Mouse (Mus musculus) neural tube, embryonic 13.5 days (tissue): ENCODE measurements at regions not wholly inside any gene's neighbourhood (a gene's known extent, or its start where the extent isn't known, plus 50 kb on each side); places are given as distances from the start of the nearest gene placed in this dataset.
A peak's percentile ranks its signal among the peaks of the same experiment; 100 is the strongest.

Experiments used
- ATAC-seq: fragments of 200-750 bp; cut with Nextera tagmentation; 2 replicates; pipeline ENCODE4 v1.8.0; 2017; ENCODE audit warnings: low read depth, mild to moderate bottlenecking, moderate TSS enrichment, moderate library complexity
- H3K27ac ChIP-seq: fragments of 300-500 bp; sonication (generic); replicated peaks from 2 replicates; pipeline ENCODE4 v1.5.1; 2015; ENCODE audit warnings: moderate library complexity, mild to moderate bottlenecking, inconsistent platforms
- H3K27me3 ChIP-seq: fragments of 300-500 bp; sonication (generic); 2 replicates; pipeline ENCODE4 v1.6.1; 2015; ENCODE audit warnings: mild to moderate bottlenecking, inconsistent platforms
- H3K36me3 ChIP-seq: fragments of 300-500 bp; sonication (generic); 2 replicates; pipeline ENCODE4 v1.6.1; 2015; ENCODE audit warnings: mild to moderate bottlenecking, inconsistent platforms
- H3K4me1 ChIP-seq: fragments of 300-500 bp; sonication (generic); replicated peaks from 2 replicates; pipeline ENCODE4 v1.6.1; 2015; ENCODE audit warnings: inconsistent platforms
- H3K4me2 ChIP-seq: fragments of 300-500 bp; sonication (generic); 2 replicates; pipeline ENCODE4 v1.6.1; 2015; ENCODE audit warnings: inconsistent platforms, mild to moderate bottlenecking, moderate library complexity
- H3K4me3 ChIP-seq: fragments of 300-500 bp; sonication (generic); 2 replicates; pipeline ENCODE4 v1.5.1; 2015; ENCODE audit warnings: mild to moderate bottlenecking, inconsistent platforms
- H3K9ac ChIP-seq: fragments of 300-500 bp; sonication (generic); 2 replicates; pipeline ENCODE4 v1.6.1; 2015; ENCODE audit warnings: moderate library complexity, mild to moderate bottlenecking, inconsistent platforms
- H3K9me3 ChIP-seq: fragments of 300-500 bp; sonication (generic); 2 replicates; pipeline ENCODE4 v1.6.1; 2016; ENCODE audit warnings: inconsistent platforms
- WGBS: fragments of 180-500 bp; shearing (Covaris S2); methylation state at CpG from one replicate; pipeline ENCODE4 v1.1.7; 2015; 5-methylcytosine and 5-hydroxymethylcytosine counted together

DNA sequence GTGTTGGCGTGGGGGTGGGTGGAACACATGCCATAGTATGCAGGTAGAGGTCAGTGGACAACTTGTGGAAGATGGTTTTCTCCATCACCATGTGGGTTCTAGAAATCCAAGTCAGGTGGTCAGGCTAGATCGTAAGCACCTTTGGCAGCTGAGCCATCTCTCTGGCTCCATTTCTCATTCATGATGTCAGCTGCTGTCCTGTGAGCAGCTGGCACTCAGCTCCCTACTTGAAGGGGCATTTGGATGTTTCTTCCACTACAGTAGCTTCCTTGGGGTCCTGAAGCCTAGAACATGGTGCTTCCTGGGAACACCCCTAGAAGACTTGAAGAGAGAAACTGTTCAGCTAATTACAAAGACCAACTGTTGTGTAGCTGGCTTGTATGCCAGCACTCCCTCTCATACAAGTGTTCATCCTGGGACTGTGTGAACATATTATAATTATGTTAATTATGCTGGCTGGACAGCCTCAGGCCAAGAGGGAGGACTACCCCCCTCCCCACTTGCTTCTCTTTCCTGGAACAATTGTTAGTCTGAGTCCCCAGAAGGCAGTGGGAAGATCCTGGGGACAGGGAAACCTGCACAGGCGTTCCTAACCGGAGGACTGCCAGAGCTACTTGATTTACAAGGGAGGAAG, 160.4 kb downstream of the C1d start:
- Histone ChIP-seq H3K4me3 (no peak overlapping the region), H3K27ac (no peak overlapping the region), H3K9me3 (no peaks in the 10 kb centered on the region), H3K36me3 (no peaks in the 10 kb centered on the region), H3K9ac (no peak overlapping the region), H3K27me3 (no peaks in the 10 kb centered on the region), H3K4me2 (no peak overlapping the region), H3K4me1 (0 out of 2 replicates have a peak, but pooled peaks cover 5% of the 10 kb centered on the region)
- no peak for ATAC-seq
- WGBS: 47% methylated on average over 4 of the region's 4 CpGs

DNA sequence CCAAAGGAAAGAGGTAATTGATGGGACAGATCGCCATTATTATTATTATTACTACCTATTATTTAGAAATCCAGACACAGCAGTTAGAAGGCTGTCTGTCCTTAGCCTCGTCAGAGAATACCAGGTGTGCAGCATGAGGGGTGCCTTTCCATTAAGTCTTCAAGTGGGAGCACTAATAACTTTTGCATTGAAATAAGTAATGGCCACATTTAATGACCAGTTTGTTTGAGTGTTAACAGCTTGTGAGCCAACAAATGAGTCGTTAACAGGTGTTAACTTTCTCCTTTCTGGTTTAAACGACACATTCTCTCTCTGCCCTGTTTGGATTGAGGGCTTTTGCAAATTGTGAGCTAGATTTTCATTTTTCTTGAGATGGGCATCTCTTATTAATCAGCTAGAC, 184.8 kb downstream of the C1d start:
- no peak overlapping the region for H3K4me2 ChIP-seq
- no peaks in the 10 kb centered on the region for H3K9me3 ChIP-seq
- no peak for ATAC-seq
- no peak overlapping the region for H3K27ac ChIP-seq
- no peak overlapping the region for H3K9ac ChIP-seq
- no peaks in the 10 kb centered on the region; the same call in 1 of the 2 replicates for H3K27me3 ChIP-seq
- WGBS: 29% methylated on average over 4 of the region's 4 CpGs
- H3K36me3 ChIP-seq: no peaks in the 10 kb centered on the region
- H3K4me3 ChIP-seq: no peak overlapping the region
- no peaks in the 10 kb centered on the region for H3K4me1 ChIP-seq

DNA sequence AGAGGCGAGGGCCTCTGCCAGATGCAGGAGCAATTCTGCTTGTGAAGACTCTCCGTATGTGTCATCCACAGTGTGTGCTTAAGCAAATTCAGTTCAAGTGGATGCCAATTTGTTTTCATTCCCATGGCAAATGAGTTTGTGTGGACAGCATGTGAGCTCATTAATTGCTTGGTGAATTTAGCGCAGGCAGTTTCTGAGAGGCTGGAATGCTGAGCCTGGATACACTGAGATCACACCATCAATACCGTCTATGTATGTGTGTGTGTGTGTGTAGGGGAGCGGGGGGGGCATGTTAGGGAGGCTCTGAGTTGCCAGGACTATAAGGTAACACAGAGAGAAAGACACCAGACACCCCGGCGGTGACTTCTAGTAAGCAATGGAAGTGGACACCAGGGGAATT, 191.9 kb downstream of the C1d start:
- WGBS: 71% methylated on average over 7 of the region's 7 CpGs
- Histone ChIP-seq H3K4me1 (peaks cover 33% of the 10 kb centered on the region), H3K9me3 (no peaks in the 10 kb centered on the region), H3K9ac (no peak overlapping the region), H3K36me3 (no peaks in the 10 kb centered on the region), H3K4me2 (no peak overlapping the region), H3K27ac (no peak overlapping the region), H3K4me3 (no peak overlapping the region), H3K27me3 (no peaks in the 10 kb centered on the region; the same call in 1 of the 2 replicates)
- no peak for ATAC-seq

DNA sequence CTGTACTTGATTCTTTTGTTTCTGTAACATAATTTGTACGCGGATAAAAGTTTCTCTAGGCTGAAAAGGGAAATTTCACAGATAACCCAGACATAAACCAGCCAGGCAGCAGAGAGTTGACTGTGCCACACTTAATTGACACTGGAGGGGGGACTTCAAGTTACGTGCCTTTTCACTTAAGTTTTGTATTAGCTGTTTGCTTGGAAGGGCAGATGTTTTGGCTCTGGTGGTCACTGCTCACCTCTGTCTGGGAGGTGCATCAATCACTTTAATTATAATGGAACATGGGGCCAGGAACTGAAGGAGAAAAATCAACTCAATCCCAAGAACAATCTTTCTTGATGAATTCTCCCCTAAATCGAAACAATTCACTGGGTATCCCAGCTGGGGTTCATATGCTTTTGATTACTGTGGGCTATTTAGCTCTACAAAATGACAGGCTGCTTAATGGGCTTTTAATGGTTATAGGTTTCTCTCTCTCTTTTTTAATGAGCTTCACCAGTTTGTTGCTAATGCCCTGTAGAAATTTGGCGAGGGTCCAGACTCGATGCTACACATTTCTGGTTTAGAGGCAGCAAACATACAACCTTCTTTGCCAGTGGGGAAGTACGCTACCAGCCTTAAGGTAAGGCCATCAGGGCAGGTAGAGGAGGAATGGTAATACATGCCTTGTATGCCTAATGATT, 193.1 kb downstream of the C1d start:
- H3K4me1 ChIP-seq: peaks cover 33% of the 10 kb centered on the region
- no peak overlapping the region for H3K4me2 ChIP-seq
- H3K9me3 ChIP-seq: no peaks in the 10 kb centered on the region
- H3K36me3 ChIP-seq: no peaks in the 10 kb centered on the region
- peak overlapping the region; percentile 30 for H3K27ac ChIP-seq
- H3K27me3 ChIP-seq: no peaks in the 10 kb centered on the region; the same call in 1 of the 2 replicates
- WGBS: 44% methylated on average over 7 of the region's 7 CpGs
- no peak overlapping the region for H3K4me3 ChIP-seq
- peak; percentile 81 for ATAC-seq
- no peak overlapping the region for H3K9ac ChIP-seq

DNA sequence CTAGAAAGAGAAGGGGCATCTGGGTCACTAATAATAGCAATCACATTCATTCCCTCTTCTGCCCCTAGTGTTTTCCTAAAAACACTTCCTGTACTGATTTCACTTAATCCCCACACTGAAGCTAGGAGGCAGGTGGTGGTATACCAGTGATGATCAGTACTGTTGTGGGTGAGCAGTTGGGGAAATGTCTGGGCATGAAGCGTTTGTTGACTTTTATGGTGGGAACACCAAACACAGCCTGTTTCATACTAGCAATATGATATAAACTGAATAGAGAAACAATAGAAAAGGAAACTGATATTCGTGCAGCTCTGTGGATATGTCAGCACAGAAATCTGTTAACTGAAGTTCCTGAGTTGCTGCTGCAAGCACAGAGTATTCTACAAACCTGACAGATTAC, 194.1 kb downstream of the C1d start:
- ATAC-seq: no peak
- peaks cover 33% of the 10 kb centered on the region for H3K4me1 ChIP-seq
- H3K27me3 ChIP-seq: no peaks in the 10 kb centered on the region; the same call in 1 of the 2 replicates
- no peaks in the 10 kb centered on the region for H3K9me3 ChIP-seq
- H3K9ac ChIP-seq: no peak overlapping the region
- WGBS: 88% methylated on average over 2 of the region's 2 CpGs
- no peaks in the 10 kb centered on the region for H3K36me3 ChIP-seq
- H3K4me2 ChIP-seq: no peak overlapping the region
- H3K27ac ChIP-seq: 0 out of 2 replicates have a peak overlapping the region, but pooled peaks have one; percentile 30
- no peak overlapping the region for H3K4me3 ChIP-seq

DNA sequence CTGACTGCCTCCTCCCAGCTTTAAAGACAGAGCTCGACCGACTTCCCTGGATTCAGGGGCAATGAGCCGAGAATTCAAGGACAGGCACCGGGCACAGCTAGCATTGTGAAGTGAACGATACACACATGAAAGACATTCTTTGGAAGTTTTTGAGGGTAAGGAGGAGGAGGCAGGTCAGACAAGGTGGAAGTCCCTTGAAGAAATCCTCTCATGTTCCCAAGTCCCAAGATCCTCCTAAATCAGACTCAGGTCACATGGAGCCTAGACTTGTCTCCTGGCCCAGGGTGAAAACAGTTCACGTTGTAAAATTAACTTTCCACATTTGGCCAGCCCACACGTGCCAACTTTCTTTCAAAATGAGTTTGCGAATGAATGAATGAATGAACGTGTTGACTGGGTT, 196.2 kb downstream of the C1d start:
- H3K4me2 ChIP-seq: no peak overlapping the region
- H3K36me3 ChIP-seq: no peaks in the 10 kb centered on the region
- WGBS: 57% methylated on average over 9 of the region's 9 CpGs
- no peak overlapping the region for H3K9ac ChIP-seq
- no peaks in the 10 kb centered on the region for H3K9me3 ChIP-seq
- no peak overlapping the region for H3K27ac ChIP-seq
- no peak for ATAC-seq
- H3K4me1 ChIP-seq: peaks cover 31% of the 10 kb centered on the region
- no peak overlapping the region for H3K4me3 ChIP-seq
- no peaks in the 10 kb centered on the region for H3K27me3 ChIP-seq

DNA sequence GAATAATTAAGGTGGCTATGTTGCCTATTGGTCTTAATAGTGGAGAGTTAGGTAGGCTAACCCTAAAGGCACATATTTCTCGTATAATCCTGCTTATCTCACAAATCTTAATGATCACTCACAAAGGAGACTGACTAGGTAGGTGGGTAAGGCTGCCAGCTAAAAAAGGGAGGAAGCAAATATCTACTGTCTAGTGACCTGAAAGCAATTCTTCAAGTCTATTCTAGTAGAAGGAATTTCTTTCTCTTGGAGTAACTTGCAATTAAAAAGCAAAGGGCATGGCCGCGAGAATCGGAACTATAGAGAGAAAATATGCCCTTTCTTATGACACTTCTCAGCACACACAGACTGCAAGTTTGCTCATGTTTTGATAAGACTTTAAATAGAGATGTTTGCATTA, 201.6 kb downstream of the C1d start:
- no peak for ATAC-seq
- peaks cover 14% of the 10 kb centered on the region for H3K4me1 ChIP-seq

DNA sequence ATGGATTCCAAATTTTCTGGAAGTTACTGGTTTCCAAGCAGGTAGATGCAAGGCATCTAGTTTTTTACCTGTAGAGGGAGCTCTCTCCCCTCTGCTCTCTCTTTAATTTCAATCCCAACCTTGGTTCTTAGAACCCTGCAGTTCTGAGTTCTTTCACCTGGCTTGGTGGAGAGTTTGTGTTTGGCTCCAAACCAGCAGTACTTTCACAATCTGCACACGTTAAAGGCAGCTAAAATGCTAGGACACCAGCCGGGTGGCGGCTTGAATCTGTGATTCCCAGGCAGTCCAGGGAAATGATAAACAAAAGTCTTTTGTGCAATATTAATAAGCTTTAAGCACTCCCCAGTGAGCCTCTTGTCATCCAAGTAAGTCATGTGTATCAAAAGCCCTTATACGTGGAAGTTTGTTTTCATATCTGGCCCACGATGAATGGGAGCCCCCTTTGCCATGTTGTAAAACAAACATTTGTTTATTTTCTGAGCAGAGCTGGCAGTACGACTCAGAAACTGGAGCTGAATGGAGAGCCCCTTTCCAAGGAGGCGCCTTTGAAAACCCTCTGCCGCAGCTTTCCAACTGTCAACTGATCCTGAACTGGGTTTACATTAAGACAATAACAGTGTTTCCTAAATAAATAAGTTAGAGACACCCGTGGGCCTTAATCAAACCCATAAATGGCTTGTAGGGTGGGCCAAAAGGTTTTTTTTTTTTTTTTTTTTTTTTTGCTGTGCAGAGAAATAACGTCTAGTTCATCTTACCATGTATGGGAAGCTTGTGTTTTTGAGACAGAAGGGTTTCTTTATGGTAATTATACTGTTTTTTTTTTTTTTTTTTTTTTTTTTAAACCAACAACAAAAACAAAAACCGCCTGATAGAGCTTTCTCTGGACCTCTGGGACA, 202.9 kb downstream of the C1d start:
- H3K27me3 ChIP-seq: no peaks in the 10 kb centered on the region
- WGBS: 16% methylated on average over 11 of the region's 11 CpGs
- peak overlapping the region; percentile 46 for H3K4me2 ChIP-seq
- peak; percentile 67 for ATAC-seq
- H3K4me1 ChIP-seq: peaks cover 14% of the 10 kb centered on the region
- H3K9ac ChIP-seq: 0 out of 2 replicates have a peak overlapping the region, but pooled peaks have one; percentile 17
- peak overlapping the region; percentile 46; the same call in 1 of the 2 replicates for H3K27ac ChIP-seq
- H3K9me3 ChIP-seq: no peaks in the 10 kb centered on the region
- peak overlapping the region; percentile 11; the same call in 1 of the 2 replicates for H3K4me3 ChIP-seq
- no peaks in the 10 kb centered on the region for H3K36me3 ChIP-seq

More for the DNA sequence above, 201.6 kb downstream of the C1d start:
- H3K27me3 ChIP-seq: no peaks in the 10 kb centered on the region
- no peaks in the 10 kb centered on the region for H3K36me3 ChIP-seq
- no peak overlapping the region for H3K4me3 ChIP-seq
- H3K9ac ChIP-seq: no peak overlapping the region
- H3K9me3 ChIP-seq: no peaks in the 10 kb centered on the region
- WGBS: 53% methylated on average over 4 of the region's 4 CpGs
- H3K4me2 ChIP-seq: no peak overlapping the region
- no peak overlapping the region for H3K27ac ChIP-seq

DNA sequence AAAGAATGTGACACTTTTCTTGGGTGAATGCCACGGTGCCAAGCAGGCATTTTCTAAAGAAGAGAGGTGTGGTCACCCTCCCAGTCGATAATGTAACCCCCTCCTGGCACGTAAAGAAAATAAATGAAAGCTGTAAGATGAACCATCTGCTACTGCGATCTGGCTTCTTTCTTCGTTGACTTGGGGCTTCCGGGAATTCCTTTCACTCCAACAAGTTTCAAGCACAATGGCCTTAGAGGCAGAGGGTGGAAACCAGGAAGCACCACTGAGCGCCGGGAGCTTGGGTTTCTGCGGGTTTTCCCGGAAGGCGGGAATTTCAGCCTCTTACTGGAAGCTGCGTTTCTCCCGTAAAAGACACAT, 203.5 kb downstream of the C1d start:
- Histone ChIP-seq H3K9me3 (no peaks in the 10 kb centered on the region), H3K27me3 (no peaks in the 10 kb centered on the region), H3K4me1 (peaks cover 14% of the 10 kb centered on the region), H3K4me2 (peak overlapping the region; percentile 46), H3K9ac (no peak overlapping the region), H3K4me3 (peak overlapping the region; percentile 11; the same call in 1 of the 2 replicates), H3K36me3 (no peaks in the 10 kb centered on the region), H3K27ac (no peak overlapping the region)
- no peak for ATAC-seq
- 9% methylated on average over 13 of the region's 13 CpGs for WGBS

DNA sequence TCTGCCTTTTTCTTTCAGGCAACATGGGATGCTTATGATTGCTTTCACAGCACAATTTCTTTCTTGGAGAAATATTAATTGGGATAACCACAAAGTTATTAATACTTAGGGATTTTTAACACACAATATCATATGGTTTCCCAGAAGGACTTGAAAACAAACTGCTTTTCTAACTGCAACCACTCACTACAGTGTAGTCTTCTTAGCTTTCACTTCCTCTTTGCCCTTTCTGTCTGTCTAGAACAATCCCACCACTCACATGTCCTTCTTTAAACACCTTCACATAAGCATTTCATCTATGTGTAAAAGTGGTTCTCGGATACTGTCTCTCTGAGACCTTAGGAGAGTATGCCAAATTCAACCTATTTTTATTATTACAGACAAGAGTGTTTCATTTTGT, 204.3 kb downstream of the C1d start:
- Histone ChIP-seq H3K9me3 (no peaks in the 10 kb centered on the region), H3K27me3 (no peaks in the 10 kb centered on the region), H3K4me2 (no peak overlapping the region), H3K4me1 (peaks cover 14% of the 10 kb centered on the region), H3K9ac (no peak overlapping the region), H3K4me3 (no peak overlapping the region), H3K27ac (no peak overlapping the region), H3K36me3 (no peaks in the 10 kb centered on the region)
- ATAC-seq: no peak
- WGBS: 93% methylated on average over 1 of the region's 1 CpGs

DNA sequence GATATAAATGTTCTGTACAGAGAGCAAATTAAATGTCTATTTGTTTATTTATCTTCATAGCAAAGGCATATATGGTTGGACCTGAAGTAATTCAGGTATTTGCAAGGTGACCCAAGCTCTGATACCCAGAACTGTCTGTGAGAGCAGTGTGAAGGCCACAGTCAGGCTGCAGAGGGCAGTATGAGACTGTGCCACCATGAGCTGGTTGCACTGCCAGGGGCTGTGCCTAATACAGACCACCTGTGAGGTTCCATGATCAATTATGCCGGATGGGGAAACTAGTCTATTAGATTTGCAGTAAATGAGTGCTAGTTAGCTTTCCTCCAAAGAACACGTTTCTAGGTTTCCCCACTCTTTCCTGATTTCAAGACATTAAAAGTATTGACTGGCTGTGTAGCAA, 207.5 kb downstream of the C1d start:
- H3K4me2 ChIP-seq: no peak overlapping the region
- H3K9me3 ChIP-seq: no peaks in the 10 kb centered on the region
- no peak overlapping the region for H3K9ac ChIP-seq
- H3K36me3 ChIP-seq: no peaks in the 10 kb centered on the region
- peak; percentile 89 for ATAC-seq
- no peak overlapping the region for H3K4me3 ChIP-seq
- no peaks in the 10 kb centered on the region for H3K27me3 ChIP-seq
- 32% methylated on average over 2 of the region's 2 CpGs for WGBS
- H3K27ac ChIP-seq: no peak overlapping the region
- peaks cover 12% of the 10 kb centered on the region for H3K4me1 ChIP-seq
